Mouse (Mus musculus) lung, embryonic 16.5 days (tissue): ENCODE data around the gene Noxo1. TPM values are rescaled to one million over a fixed set of nuclear protein-coding genes. Genes with fewer than 3 reads are reported as not detected.

Source experiments
- ATAC-seq: fragments of 200-750 bp; cut with Nextera tagmentation; 2 replicates; pipeline ENCODE4 v1.8.0; 2017; ENCODE audit warnings: low read depth, mild to moderate bottlenecking, moderate library complexity
- H3K27ac ChIP-seq: fragments of 300-500 bp; sonication (generic); 2 replicates; pipeline ENCODE4 v1.5.1; 2014; ENCODE audit warnings: mild to moderate bottlenecking, control low read depth, low read length
- H3K27me3 ChIP-seq: fragments of 300-500 bp; sonication (generic); 2 replicates; pipeline ENCODE4 v1.6.1; 2014; ENCODE audit warnings: low read depth, low read length, mixed read lengths; ENCODE audit not compliant: control insufficient read depth, insufficient read depth
- H3K36me3 ChIP-seq: fragments of 300-500 bp; sonication (generic); 2 replicates; pipeline ENCODE4 v1.6.1; 2014; ENCODE audit warnings: low read length; ENCODE audit not compliant: control insufficient read depth, insufficient read depth
- H3K4me1 ChIP-seq: fragments of 300-500 bp; sonication (generic); replicated peaks from 2 replicates; pipeline ENCODE4 v1.6.1; 2014; ENCODE audit warnings: low read length, mixed read lengths; ENCODE audit not compliant: control insufficient read depth, insufficient read depth
- H3K4me2 ChIP-seq: fragments of 300-500 bp; sonication (generic); 2 replicates; pipeline ENCODE4 v1.6.1; 2014; ENCODE audit warnings: low read depth, low read length, control low read depth
- H3K4me3 ChIP-seq: fragments of 300-500 bp; sonication (generic); 2 replicates; pipeline ENCODE4 v1.5.1; 2014; ENCODE audit warnings: mild to moderate bottlenecking, low read length, control low read depth
- H3K9ac ChIP-seq: fragments of 300-500 bp; sonication (generic); 2 replicates; pipeline ENCODE4 v1.6.1; 2014; ENCODE audit warnings: low read length, control low read depth
- H3K9me3 ChIP-seq: fragments of 300-500 bp; sonication (generic); 2 replicates; pipeline ENCODE4 v1.6.1; 2016; ENCODE audit warnings: low read length; ENCODE audit not compliant: control insufficient read depth
- WGBS: fragments of 180-500 bp; shearing (Covaris S2); extraction: QIAGEN DNeasy Blood & Tissue Kit; methylation state at CpG from one replicate; pipeline ENCODE4 v1.1.7; 2014; 5-methylcytosine and 5-hydroxymethylcytosine counted together
- polyA plus RNA-seq: library from polyadenylated mRNA; unstranded; fragments of >200 nt; fragmentation: Nextera tagmentation; extraction: Ambion mirVana; gene quantifications from 2 replicates; pipeline ENCODE4 v1.2.1, GENCODE M21; 2015

Gene Noxo1
- polyA plus RNA-seq, 1 experiment from 2014 or later: 4.2 TPM

DNA sequence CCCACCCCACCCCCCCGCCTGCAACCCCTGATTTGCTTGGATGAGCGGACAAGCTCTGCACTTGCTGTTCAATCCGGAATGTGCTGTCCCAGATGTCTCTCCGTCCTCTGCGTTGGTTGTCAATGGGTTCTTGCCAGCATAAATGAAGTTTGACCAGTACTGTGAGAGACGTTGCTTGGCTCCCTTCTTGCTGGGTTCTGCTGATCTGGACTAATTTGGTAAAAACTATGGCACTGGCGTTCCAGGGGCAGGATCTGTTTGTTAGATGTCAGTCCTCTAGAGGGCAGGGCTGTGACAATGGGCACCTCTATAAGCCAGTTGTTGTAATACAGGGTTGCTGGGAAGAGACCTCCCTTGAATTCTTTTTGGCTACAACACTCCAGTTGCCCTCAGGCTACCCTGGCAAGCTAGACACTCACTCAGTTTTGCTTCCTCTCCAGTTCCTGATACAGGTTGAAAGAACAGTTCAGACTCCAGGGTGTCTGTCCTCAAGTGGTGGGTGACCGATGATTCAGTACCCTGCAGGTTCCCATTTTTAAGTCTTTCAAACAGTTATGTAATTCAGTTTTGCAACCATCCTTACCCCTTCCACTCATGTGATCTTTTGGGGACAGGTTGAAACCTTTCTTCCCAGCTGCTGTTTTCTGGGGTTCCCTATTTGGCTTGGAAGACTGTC lies 41.2 kb downstream of the Noxo1 start:
- H3K4me2 ChIP-seq: peak overlapping the region; percentile 76
- no peaks in the 10 kb centered on the region for H3K9me3 ChIP-seq
- no peak overlapping the region for H3K27ac ChIP-seq
- H3K27me3 ChIP-seq: no peaks in the 10 kb centered on the region
- no peak for ATAC-seq
- peaks cover 11% of the 10 kb centered on the region for H3K4me1 ChIP-seq
- peaks cover 7% of the 10 kb centered on the region for H3K36me3 ChIP-seq
- 18% methylated on average over 8 of the region's 8 CpGs for WGBS
- peak overlapping the region; percentile 74 for H3K9ac ChIP-seq
- H3K4me3 ChIP-seq: peak overlapping the region; percentile 67

DNA sequence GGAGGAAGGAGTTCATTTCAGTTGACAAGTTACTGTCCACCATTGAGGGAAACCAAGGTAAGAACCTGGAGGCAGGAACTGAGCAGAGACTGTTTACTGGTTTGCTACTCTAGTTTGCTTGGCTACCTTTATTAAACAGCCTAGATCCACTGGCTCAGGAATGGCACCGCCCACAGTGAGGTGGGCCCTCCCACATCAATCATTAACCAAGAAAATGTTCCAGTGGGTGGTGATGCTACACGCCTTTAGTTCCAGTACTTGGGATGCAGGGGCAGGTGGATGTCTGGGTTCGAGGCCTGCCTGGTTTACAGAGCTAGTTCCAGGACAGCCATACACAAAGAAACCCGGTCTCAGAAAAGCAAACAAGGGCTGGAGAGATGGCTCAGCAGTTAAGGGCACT lies 42.2 kb downstream of the Noxo1 start:
- 72% methylated on average over 4 of the region's 4 CpGs for WGBS
- peaks cover 11% of the 10 kb centered on the region for H3K4me1 ChIP-seq
- peaks cover 7% of the 10 kb centered on the region for H3K36me3 ChIP-seq
- no peaks in the 10 kb centered on the region for H3K27me3 ChIP-seq
- no peak overlapping the region for H3K4me3 ChIP-seq
- H3K27ac ChIP-seq: no peak overlapping the region
- no peak overlapping the region for H3K9ac ChIP-seq
- H3K4me2 ChIP-seq: no peak overlapping the region
- no peak for ATAC-seq
- H3K9me3 ChIP-seq: no peaks in the 10 kb centered on the region

DNA sequence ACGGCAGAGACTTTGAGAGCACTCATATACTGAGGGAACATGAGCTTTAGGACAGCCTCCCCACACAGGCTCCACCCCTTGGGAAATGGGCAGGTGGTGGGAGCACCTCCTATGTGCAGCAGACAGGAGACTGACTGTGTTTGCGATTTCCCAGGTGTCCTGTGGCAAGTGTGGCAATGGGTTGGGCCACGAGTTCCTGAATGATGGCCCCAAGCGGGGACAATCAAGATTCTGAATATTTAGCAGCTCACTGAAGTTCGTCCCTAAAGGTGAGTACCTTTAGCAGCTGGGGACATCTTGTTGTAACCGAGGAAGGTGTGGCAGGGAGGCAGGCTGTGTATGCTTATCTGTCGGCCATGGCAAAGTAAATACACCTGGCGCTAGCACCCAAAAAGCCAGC lies 43.9 kb downstream of the Noxo1 start:
- no peak overlapping the region for H3K4me2 ChIP-seq
- WGBS: 71% methylated on average over 8 of the region's 8 CpGs

DNA sequence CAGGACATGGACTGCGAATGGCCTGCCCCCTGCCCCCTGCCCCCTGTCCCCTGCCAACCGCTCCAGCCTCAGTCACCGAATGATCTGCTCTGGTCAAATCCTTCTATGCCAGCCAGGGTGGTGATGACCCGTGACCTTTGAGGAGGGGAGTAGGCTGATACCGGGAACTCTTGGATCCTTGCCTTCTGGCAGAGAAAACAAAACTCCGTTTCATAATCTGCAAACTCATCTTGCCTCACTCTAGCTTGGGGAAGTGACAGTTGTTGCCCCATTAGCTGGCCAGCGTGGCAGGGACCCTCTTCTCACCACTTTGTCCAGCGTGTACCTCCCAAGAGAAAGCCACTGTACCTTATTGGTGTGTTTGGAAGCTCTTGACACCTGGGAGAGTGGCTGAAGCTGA lies 46.3 kb downstream of the Noxo1 start:
- Histone ChIP-seq H3K9me3 (no peaks in the 10 kb centered on the region), H3K4me3 (no peak overlapping the region), H3K9ac (no peak overlapping the region), H3K27ac (no peak overlapping the region), H3K4me1 (peaks cover 4% of the 10 kb centered on the region), H3K27me3 (no peaks in the 10 kb centered on the region), H3K36me3 (peaks cover 7% of the 10 kb centered on the region), H3K4me2 (no peak overlapping the region)
- 70% methylated on average over 8 of the region's 8 CpGs for WGBS
- ATAC-seq: no peak

More for the DNA sequence above, 43.9 kb downstream of the Noxo1 start:
- H3K4me1 ChIP-seq: peaks cover 11% of the 10 kb centered on the region
- H3K36me3 ChIP-seq: peaks cover 7% of the 10 kb centered on the region
- H3K27me3 ChIP-seq: no peaks in the 10 kb centered on the region
- H3K27ac ChIP-seq: no peak overlapping the region
- ATAC-seq: no peak
- no peaks in the 10 kb centered on the region for H3K9me3 ChIP-seq
- no peak overlapping the region for H3K4me3 ChIP-seq
- no peak overlapping the region for H3K9ac ChIP-seq

DNA sequence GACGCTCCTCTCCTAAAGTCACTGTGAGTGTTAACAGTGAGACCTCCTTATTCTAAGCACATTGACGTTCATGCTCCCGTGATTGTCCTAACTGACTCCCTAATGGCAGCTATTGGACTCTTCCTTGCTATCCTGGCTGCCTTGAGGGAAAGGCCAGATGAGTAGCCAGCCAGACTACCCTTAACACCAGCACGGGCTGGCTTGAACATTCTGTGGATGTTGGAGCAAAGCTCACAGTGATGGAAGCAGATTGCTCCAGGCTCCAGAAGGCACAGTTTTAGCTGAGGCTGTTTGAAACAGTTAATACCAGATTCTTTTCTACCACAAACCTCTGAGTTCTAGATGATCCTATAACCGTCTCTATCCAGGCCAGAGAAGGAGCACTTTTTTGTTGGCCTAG lies 47.9 kb downstream of the Noxo1 start:
- WGBS: 64% methylated on average over 5 of the region's 5 CpGs
- no peak overlapping the region for H3K27ac ChIP-seq
- H3K27me3 ChIP-seq: no peaks in the 10 kb centered on the region
- H3K9me3 ChIP-seq: no peaks in the 10 kb centered on the region
- H3K4me2 ChIP-seq: no peak overlapping the region
- no peak for ATAC-seq
- H3K9ac ChIP-seq: no peak overlapping the region
- no peaks in the 10 kb centered on the region for H3K4me1 ChIP-seq
- H3K36me3 ChIP-seq: peaks cover 7% of the 10 kb centered on the region
- no peak overlapping the region for H3K4me3 ChIP-seq

DNA sequence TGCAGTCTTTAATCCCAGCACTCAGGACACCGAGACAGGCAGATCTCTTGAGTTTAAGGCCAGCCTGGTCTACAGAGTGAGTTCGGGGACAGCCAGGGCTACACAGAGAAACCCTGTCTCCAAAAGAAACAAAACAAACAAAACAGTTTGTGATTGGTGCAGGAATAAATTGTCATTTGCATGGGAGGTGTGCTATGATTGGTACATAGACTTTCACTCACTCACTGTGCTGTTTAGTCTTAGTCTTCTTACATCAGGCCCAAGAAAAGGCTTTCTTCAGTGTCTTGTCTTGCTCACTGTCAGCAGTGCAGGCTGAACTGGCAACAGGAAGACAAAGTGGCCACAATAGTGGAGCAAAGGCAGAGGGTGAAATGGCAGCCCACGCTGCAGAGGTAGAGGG lies 48.3 kb downstream of the Noxo1 start:
- no peak for ATAC-seq
- Histone ChIP-seq H3K27ac (no peak overlapping the region), H3K4me2 (no peak overlapping the region), H3K27me3 (no peaks in the 10 kb centered on the region), H3K36me3 (peaks cover 7% of the 10 kb centered on the region), H3K9ac (no peak overlapping the region), H3K4me3 (no peak overlapping the region), H3K4me1 (no peaks in the 10 kb centered on the region), H3K9me3 (no peaks in the 10 kb centered on the region)
- 62% methylated on average over 3 of the region's 3 CpGs for WGBS

DNA sequence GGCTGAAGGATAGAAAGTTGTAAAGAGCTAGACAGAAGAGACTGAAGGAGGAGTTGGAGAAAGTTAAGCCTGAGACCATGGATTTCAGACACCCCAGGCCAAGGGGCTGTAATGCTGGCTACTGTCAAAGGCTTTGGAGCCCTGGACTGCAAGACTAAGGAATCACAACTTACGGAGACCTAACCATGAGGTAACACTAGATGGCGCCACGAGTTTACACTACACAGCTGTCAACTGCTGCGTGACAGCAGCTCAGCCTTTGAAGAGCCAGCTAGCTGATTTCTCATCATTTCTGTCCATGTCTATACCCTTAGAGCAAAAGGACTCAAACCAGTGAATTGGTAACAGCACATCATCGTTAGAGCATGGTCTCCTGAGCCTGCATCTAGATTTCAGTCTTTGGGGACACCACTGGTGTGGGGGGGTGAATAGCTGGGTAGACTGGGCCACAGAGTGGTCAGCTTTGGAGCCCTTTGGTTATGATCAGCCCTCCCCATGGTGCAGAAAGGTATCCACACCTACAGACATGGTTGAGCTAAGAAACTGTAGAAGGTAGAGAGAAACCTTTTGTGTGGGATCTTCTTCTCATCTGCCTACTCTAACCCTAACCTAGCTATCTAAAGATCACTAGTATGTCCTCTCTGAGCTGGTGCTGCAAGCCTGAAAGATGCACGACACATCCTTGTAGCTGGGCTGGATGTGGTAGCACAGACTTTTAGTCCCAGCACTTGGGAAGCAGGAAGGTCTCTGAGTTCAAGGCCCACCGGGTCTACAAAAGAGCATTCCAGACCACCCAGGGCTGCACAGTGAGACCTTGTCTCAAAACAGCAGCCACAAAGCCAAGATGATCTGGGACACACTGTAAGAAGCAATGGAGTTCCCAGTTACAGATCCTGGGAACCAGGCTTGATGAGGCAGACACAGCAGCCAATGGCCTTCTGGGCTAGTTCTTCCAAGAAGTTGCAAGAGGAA lies 49.8 kb downstream of the Noxo1 start:
- H3K9me3 ChIP-seq: no peaks in the 10 kb centered on the region
- H3K27ac ChIP-seq: no peak overlapping the region
- no peak overlapping the region for H3K4me2 ChIP-seq
- H3K4me3 ChIP-seq: no peak overlapping the region
- no peaks in the 10 kb centered on the region for H3K4me1 ChIP-seq
- H3K9ac ChIP-seq: no peak overlapping the region
- peak; percentile 83 for ATAC-seq
- H3K36me3 ChIP-seq: peaks cover 2% of the 10 kb centered on the region; the same call in 1 of the 2 replicates
- 19% methylated on average over 7 of the region's 7 CpGs for WGBS
- H3K27me3 ChIP-seq: peaks cover 10% of the 10 kb centered on the region

DNA sequence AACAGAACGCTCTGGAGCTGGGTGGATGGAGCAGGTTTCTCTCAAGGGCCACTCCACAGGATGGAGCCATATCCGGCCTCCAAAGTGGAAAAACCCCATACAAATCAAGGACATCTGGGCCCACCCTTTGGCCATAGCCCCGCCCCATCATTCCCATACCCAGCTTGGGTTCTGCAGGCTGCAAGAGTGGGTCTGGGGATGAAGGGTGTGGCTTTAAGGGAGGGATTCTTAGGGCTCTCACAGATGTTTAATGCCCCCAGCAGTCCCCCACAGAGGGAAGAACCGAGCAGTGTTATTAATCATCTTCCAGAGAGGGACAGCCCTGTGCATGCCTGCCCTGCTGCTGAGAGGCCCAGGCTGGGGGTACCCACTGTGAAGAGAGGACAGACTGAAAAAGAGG lies 51.0 kb downstream of the Noxo1 start:
- 0 out of 2 replicates have a peak, but pooled peaks have one; percentile 24 for ATAC-seq
- no peak overlapping the region for H3K4me3 ChIP-seq
- H3K4me1 ChIP-seq: no peaks in the 10 kb centered on the region
- H3K27ac ChIP-seq: no peak overlapping the region
- H3K4me2 ChIP-seq: no peak overlapping the region
- no peak overlapping the region for H3K9ac ChIP-seq
- no peaks in the 10 kb centered on the region for H3K36me3 ChIP-seq
- no peaks in the 10 kb centered on the region for H3K9me3 ChIP-seq
- 33% methylated on average over 4 of the region's 4 CpGs for WGBS
- H3K27me3 ChIP-seq: peaks cover 20% of the 10 kb centered on the region
